Mouse (Mus musculus) ES-E14 (cell line): ENCODE measurements around the gene Gm6268. TPM values are rescaled to one million over a fixed set of nuclear protein-coding genes. Genes with fewer than 3 reads are reported as not detected.

ENCODE experiments used
- DNase-seq: peaks from one replicate; pipeline ENCODE4 v3.0.0-alpha.2; 2013; ENCODE audit warnings: low read depth, low spot score
- H3K27ac ChIP-seq: 2 replicates; pipeline ENCODE4 v1.5.1; 2012; ENCODE audit warnings: low read depth, mild to moderate bottlenecking, low read length, moderate library complexity, mixed read lengths; ENCODE audit not compliant: poor library complexity, insufficient read depth, severe bottlenecking
- H3K36me3 ChIP-seq: 2 replicates; pipeline ENCODE4 v1.6.1; 2012; ENCODE audit warnings: mild to moderate bottlenecking, low read length, moderate library complexity, mixed read lengths; ENCODE audit not compliant: control insufficient read depth, poor library complexity, insufficient read depth, severe bottlenecking
- H3K4me1 ChIP-seq, 2 experiments: fragments of 150-350 bp in 1 of 2; sonication (generic) in 1 of 2; 2 replicates each; pipeline ENCODE4 v1.6.1; 2012; ENCODE audit warnings: low read length in 2 of 2, mild to moderate bottlenecking in 1 of 2, mixed read lengths in 1 of 2; ENCODE audit not compliant: control insufficient read depth in 2 of 2, insufficient read depth in 2 of 2, poor library complexity in 1 of 2
- H3K4me3 ChIP-seq, 2 experiments: fragments of 150-350 bp in 1 of 2; sonication (generic) in 1 of 2; 2 replicates each; pipeline ENCODE4 v1.5.1; 2012; ENCODE audit warnings: low read length in 2 of 2, low read depth in 1 of 2, mild to moderate bottlenecking in 1 of 2, mixed read lengths in 1 of 2; ENCODE audit not compliant: insufficient read depth in 1 of 2, poor library complexity in 1 of 2, severe bottlenecking in 1 of 2
- H3K9ac ChIP-seq: 2 replicates; pipeline ENCODE4 v1.6.1; 2012; ENCODE audit warnings: low read depth, mild to moderate bottlenecking, low read length, mixed read lengths; ENCODE audit not compliant: poor library complexity, insufficient read depth, severe bottlenecking
- H3K9me3 ChIP-seq: fragments of 150-350 bp; sonication (generic); 2 replicates; pipeline ENCODE4 v1.6.1; 2012; ENCODE audit warnings: low read depth, mild to moderate bottlenecking, low read length; ENCODE audit not compliant: control insufficient read depth, insufficient read depth
- CHD2 ChIP-seq: IDR thresholded peaks from 2 replicates; pipeline ENCODE4 v1.6.1; 2014; ENCODE audit warnings: mild to moderate bottlenecking, low read depth, low read length, inconsistent platforms
- HCFC1 ChIP-seq: IDR thresholded peaks from 2 replicates; pipeline ENCODE4 v1.6.1; 2012; ENCODE audit warnings: low read length, inconsistent platforms, borderline replicate concordance; ENCODE audit not compliant: insufficient read depth
- MAFK ChIP-seq: IDR thresholded peaks from 2 replicates; pipeline ENCODE4 v1.6.1; 2014; ENCODE audit warnings: mild to moderate bottlenecking, low read depth, low read length, inconsistent platforms; ENCODE audit not compliant: insufficient read depth
- ZC3H11A ChIP-seq: IDR thresholded peaks from 2 replicates; pipeline ENCODE4 v1.6.1; 2012; ENCODE audit warnings: low read depth, mild to moderate bottlenecking, inconsistent platforms, low read length, borderline replicate concordance
- ZNF384 ChIP-seq: IDR thresholded peaks from 2 replicates; pipeline ENCODE4 v1.6.1; 2012; ENCODE audit warnings: low read depth, low read length, inconsistent platforms
- in situ Hi-C, 2 experiments: fragments of 600-800 bp; cut with MboI; formaldehyde crosslinking; loops; one replicate each; pipeline ENCODE4 v1.15.1; 2025; ENCODE audit warnings: low sequenced_read_pairs in 2 of 2, inconsistent platforms in 1 of 2; ENCODE audit not compliant: unreplicated experiment in 2 of 2
- total RNA-seq: library from RNA; depleted of rRNA; stranded (reverse); fragments of 300-350 nt; gene quantifications from 2 replicates; pipeline ENCODE4 v1.2.3, GENCODE M21; 2012; rRNA removed

Gm6268 gene
- total RNA-seq, 1 experiment = not detected

GRCm38 (mm10) chrX:36434993-36435392, 33.9 kb downstream of the Gm6268 start:
- Histone ChIP-seq H3K4me1 (no peaks in the 10 kb centered on the region), H3K27ac (no peak overlapping the region), H3K4me3 (no peak overlapping the region), H3K9ac (no peak overlapping the region), H3K9me3 (no peaks in the 10 kb centered on the region), H3K36me3 (no peaks in the 10 kb centered on the region)
- TF ChIP-seq MAFK = no peak
- TF ChIP-seq HCFC1 = no peak
- TF ChIP-seq ZC3H11A = no peak
- DNase-seq = peak; percentile 9
- in situ Hi-C loops = no loop called here

GRCm38 (mm10) chrX:36437932-36438331, 36.9 kb downstream of the Gm6268 start:
- in situ Hi-C loops = no loop called here
- Histone ChIP-seq H3K9ac (no peak overlapping the region), H3K27ac (no peak overlapping the region)

More at GRCm38 (mm10) chrX:36437932-36438331, 36.9 kb downstream of the Gm6268 start:
- Histone ChIP-seq H3K36me3 (no peaks in the 10 kb centered on the region), H3K4me3 (no peak overlapping the region), H3K9me3 (no peaks in the 10 kb centered on the region), H3K4me1 (no peaks in the 10 kb centered on the region)
- no peak for DNase-seq
- TF ChIP-seq ZNF384 = no peak
- TF ChIP-seq CHD2 = no peak
- TF ChIP-seq ZC3H11A = no peak
- TF ChIP-seq MAFK = no peak
- TF ChIP-seq HCFC1 = no peak

Other genes starting within 250 kb of the Gm6268 start
- gene Zcchc12, start 205.4 kb upstream of the Gm6268 start, total RNA-seq = 1.3 and 1.6 TPM in 2 replicates
- 5.3 and 7.0 TPM in 2 replicates for gene Lonrf3, start 72.9 kb upstream of the Gm6268 start, total RNA-seq
- gene Gm14569, start 90.5 kb downstream of the Gm6268 start, total RNA-seq = 0.53 and 2.5 TPM in 2 replicates
- gene Pgrmc1, start 196.9 kb downstream of the Gm6268 start, total RNA-seq = 195 and 225 TPM in 2 replicates
- 3.5 and 4.0 TPM in 2 replicates for gene Akap17b, start 244.1 kb downstream of the Gm6268 start, total RNA-seq